Mouse (Mus musculus): Measurements from ENCODE around the gene 1700018B08Rik. TPM values are rescaled to one million over a fixed set of nuclear protein-coding genes. Genes with fewer than 3 reads are reported as not detected.
A peak's percentile ranks its signal among the peaks of the same experiment; 100 is the strongest.

Gene 1700018B08Rik
- total RNA-seq, 2 experiments from 2014 or later = not detected

DNA sequence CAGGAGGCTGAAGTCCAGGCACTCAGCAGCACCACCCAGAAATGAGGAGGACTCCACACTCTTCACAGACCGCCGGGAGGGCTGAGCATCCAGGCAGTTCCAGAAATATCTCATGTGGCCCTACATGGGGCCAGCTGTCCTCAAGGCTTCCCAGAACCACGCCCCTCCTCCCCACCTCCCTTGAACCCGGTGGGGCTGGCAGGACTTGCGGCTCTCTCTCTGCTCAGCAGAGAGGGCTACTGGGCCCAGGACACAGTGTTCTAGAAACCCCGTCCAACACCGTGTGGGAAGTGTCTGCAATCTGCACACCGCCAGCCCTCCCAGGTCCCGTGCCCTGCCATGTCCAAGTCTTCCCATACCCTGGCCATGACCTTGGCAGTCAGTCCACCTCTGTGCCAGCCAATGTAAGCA is 18.8 kb upstream of the 1700018B08Rik start:
- DNase-seq (ENCODE audit: low spot score in 2 of 2) = no peak

DNA sequence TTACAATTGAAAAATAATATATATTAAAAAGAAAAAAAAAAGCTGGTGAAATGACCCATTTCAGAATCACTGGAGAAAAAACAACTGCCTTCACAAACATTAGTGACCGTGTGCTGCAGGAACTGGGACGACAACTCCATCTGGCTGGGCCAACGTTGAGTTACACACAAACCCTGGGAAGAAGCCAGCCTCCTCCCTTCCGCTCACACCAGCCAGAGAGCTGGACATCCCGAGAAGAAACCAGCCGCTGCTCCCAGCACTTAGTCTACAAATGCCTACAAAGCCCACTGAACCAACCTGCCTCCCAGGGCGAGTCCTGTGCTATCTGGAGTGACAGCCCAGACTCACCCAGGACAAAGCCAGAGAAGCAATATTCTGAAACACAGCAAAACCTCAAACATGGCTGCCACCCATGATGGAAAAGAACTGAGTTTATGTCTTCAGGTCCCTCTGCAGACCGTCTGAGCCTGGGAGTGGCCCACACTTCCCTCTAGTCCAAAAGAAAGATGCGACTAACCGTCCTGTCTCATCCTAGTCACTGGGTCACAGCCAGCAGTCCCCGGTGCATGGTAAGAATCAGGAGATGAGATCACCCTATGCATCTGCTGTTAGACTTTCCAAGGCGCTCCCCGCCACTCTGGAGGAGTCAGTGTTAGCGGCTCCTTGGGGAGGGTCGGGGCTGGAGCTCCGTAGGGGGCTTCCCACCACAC is 17.7 kb upstream of the 1700018B08Rik start:
- DNase-seq (ENCODE audit: low spot score in 2 of 2) = no peak

DNA sequence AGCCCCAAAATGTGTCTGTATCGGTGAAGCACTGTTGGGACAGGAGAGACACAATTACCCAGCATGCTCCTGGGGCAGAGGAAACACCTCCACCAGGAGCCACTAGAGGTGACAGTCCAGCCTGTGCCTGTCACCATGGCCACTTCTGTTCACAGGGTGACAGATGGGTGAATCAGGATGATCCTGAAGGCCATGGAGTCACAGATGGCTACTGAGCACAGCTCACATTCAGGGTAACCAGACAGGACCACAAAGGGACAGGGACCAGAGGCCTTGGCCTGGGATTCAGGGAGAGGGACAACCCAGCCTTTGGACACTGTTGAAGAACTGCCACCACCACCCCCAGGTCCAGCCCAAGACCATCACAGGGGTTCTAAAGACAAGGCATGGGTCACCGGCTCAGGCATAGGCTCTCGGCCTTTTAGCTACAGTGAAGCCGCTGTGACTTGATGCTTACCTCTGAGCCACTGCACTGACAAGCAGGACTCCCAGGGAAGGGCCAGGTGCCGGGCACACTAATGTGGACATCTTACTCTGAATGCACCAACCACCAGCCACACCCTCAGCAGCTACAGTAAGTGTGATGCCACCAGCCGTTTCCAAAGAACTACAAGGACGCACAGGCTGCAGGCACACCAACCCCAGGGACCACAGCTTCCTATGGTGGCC is 16.4 kb upstream of the 1700018B08Rik start:
- no peak for DNase-seq (ENCODE audit: low spot score in 2 of 2)

DNA sequence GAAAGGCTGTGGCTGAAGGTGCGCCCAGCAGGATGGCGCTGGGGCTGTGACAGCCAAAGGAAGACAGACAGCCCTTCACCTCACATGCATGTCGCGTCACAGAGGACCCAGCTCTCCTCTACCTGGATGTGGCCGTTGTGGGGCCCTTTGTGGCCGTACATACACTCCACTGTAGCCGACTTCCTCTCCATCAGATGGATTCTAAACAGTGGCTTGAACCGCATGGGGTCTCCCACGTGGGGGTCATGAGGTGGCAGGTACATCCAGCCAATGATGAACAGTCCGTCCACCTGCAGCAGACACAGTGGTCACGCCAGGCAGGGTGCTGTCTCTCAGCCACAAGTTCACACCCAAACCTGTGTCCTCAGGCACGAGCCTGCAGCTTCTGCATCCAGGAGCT is 15.7 kb upstream of the 1700018B08Rik start:
- no peak for DNase-seq (ENCODE audit: low spot score in 2 of 2)

DNA sequence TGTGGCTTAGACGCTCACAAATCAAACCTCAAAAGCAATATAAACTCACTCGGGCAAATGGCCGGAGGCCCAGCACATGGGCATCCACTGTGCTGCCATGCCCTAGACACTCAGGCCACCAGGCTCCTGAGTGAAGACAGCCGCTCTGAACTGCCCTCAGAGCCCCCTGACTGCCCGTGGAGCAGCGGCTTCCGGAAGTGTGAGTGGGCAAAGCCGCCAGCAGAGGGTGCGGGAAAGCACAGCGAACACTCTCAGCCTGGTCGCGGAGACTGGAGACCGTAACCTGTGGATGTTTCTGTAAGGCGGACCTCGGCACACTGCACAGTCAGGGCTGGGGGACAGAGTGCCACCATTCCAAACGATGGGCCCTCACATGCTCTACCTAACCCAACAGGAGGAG is 14.4 kb upstream of the 1700018B08Rik start:
- no peak for DNase-seq (ENCODE audit: low spot score in 2 of 2)

DNA sequence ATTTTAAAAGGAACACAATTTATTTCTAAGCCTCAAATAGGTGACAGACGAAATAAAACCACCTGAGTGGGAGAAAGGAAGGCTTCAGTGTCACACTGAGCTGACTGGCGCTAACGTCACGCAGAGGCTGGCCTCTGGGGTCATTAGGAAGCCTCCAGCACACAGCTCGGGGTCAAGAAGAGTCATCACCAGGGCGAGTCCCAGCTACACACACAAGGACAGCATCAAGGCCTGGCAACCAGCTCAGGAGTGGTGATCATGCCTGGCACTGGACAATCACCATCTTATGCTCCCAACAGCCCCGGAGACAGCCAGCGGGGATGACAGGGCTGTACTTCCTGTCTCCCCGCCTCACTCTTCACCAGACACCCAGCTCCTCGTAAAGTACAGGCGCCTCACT is 13.6 kb upstream of the 1700018B08Rik start:
- no peak for DNase-seq (ENCODE audit: low spot score in 2 of 2)

DNA sequence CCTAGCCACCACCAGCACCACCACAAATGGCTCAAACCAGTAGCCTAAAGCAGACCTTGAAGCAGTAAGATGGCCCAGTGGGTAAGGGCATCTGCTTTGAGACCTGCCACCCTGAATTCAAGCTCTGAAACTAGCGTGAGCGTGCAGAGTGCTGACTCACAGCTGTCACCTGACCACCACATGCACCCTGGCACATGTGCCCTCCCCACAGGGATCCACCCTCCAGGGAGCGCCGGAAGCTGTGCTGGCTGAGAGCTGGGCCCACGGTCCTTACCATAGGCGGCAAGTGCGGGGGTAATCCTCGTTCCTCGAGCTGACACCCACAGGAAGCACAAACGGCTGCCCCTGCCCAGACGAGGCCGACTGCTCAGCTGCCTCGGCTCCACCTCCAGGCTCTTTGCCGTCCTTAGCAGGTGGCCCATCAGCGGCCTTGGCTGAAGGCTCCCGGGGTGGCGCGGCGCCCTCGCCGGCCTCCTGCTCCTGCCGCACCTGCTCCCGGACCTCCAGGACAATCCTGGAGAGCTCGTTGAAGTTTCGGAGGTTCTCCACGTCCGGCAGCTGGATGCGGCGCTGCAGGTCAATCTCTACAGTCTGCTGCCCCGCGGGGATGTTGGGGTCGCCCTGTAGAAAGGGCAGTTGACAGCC is 9.8 kb upstream of the 1700018B08Rik start:
- no peak for DNase-seq (ENCODE audit: low spot score in 2 of 2)

DNA sequence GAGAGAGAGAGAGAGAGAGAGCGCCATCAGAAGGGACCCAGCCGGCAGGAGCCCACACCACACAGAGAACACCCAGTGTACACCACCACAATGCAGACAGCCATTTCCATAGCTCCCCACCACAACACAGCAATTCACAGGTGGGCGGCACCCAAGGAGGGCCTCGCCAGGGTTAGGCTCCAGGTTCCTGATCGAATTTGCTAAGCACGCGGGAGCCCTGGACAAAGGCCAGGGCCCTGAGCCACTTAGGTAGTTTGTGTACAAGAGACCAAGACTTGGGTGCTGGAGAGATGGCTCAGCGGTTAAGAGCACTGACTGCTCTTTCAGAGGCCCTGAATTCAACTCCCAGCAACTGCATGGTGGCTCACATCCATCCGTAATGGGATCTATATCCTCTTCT is 8.4 kb upstream of the 1700018B08Rik start:
- DNase-seq (ENCODE audit: low spot score in 2 of 2) = no peak

DNA sequence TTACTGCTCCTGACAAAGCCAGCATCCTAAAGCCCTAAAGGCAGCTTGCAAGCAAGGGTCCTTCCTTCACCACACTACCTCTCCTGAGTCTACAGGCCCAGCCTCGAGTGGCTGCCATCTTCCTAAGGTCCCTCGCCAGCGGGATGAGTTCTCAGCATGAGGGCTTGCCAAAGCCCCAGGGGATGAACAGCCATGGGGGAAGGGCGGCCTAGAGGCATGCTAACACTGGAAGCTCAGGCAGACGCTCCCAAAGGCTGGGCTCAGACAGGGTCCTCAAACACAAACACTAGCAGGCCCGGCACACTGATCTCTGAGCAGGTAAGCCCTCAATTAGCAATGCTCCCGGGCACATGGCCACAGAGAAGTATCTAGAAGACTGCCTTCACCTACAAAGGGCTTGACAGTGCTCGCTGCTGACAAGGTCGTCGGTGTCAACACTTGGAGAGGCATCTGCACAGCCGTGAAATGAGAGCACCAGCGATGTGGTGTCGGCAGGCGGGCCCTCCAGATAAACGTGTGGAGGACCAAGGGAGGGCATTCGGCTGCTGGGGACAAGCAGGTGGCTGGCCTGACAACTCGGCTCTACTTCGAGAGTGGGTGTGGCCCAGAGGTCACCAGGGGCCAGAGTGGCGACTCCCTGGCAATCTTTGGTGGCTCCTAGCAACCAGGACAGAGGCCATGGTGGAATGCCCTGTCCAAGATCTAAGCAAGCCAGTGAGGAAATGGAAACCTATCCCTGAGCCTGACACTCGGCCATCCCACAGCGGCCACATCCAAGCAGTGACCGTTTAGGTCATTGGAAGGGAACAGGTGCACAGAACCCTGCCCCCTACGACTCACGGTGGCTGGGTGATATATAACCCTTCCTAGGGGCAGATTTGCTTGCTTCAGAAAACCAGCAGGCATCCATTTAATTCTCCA is 7.2 kb upstream of the 1700018B08Rik start:
- DNase-seq (ENCODE audit: low spot score in 2 of 2) = no peak

DNA sequence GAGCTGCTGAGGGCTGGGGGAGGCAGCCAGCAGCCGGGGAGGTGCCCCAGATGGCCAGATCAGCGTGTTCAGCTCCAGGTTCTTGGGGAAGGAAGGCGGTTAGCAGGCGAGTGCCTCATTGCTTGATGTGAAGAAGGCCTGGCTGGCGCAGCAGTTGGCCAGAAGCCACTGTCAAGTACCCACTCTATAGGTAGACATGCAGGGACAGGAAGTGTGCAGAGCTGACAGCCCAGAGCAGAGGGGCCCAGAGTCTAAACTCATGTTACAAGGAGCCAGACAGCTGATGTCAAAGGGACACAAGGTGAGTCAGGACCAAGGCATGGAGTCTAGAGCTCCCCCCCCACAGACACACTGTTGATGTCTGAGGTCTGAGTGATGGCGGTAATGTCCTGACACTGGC is 5.9 kb upstream of the 1700018B08Rik start:
- no peak for DNase-seq (ENCODE audit: low spot score in 2 of 2)

DNA sequence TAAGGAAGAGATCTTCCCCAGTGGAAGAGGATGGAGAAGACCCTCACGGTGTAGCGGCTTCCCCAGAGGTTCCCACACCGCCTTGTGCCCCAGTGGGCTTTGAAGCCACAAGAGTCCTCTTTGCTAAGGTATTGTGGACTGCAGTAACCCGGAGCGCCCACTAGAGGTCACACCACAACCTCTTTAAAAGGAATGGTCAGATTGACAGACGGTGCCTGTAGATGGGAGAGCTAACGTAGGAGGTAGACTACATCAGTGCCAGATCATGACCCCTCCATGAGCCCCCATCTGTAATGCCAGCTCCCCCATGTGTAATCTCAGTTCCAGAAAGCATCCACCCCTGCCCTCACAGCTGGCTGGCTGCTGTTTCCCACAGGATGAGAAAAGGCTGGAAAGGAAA is 3.0 kb upstream of the 1700018B08Rik start:
- DNase-seq (ENCODE audit: low spot score in 2 of 2) = peak; percentile 42 to 82

DNA sequence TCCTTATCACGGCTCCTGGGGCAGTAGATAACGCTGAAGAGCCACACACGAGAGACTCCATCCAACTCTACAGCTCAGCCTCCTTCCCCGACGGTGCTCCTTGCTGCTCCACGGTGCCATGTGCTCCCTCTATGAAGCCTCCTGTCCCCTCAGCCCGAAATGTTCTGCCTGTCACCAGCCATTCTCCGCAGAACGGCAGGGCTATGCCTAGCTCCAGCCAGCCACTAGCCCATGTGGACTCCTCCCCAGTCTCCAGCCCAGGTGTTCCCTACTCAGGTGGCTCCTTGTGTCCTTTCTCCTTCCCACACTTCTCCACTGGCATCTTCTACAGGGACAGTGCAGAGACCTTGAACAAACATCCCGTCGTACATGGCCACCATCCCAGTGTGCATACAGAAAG is 816 bp upstream of the 1700018B08Rik start:
- DNase-seq (ENCODE audit: low spot score in 2 of 2) = no peak

DNA sequence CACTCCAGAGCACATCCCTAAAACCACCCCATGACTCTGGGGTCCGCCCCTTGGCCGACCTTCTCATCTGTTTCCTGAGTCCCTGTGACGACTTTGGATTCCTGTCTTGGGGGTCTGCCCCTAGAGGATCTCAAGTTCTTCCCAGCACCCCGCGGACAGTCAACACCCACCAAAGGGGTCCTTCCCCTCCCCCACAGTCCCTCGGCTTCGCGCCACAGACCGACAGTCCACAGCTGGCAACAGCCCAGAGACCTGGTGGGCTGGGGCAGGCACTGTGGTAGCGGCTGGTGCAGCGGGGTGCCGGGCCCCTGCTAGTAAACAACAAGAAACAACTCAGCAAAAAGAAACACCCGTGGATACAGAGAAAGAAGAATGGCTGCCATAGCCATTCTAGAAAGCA is 1.2 kb downstream of the 1700018B08Rik start:
- DNase-seq (ENCODE audit: low spot score in 2 of 2) = no peak

DNA sequence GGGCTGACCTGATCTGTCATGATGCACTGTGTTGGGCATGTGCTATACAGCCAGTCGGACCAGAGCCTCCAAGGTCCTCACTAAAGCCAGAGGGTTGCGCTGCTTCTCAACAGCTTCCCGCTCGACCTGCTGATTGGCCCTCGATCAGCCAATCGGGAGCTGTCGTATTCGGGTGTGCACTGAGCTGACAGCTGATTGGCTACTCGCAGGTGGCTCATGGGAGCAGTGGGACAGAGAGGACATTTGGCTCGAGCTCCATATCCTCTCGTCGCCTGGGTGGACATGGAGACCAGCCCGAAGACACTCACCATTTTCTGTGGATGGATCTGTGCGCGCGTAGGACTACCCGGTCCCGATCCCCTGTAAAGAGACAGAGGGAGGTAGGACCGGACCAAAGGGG is 2.3 kb downstream of the 1700018B08Rik start:
- no peak for DNase-seq (ENCODE audit: low spot score in 2 of 2)

DNA sequence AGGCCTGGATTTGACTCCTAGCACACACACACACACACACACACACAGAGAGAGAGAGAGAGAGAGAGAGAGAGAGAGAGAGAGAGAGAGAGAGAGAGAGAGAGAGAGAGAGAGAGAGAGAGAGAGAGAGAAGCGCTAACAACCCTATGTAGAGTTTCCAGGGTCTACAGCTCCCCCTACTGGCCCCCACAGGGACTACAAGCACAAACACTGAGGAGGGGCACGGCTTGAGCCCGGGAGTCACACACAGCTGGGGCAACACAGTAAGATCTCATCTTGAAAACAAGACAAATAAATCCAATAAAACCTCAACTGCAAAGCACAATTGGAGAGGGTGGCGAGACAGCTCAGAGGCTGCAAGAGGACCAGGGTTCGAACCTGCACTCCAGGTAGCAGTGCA is 11.7 kb downstream of the 1700018B08Rik start:
- no peak for DNase-seq (ENCODE audit: low spot score in 2 of 2)

DNA sequence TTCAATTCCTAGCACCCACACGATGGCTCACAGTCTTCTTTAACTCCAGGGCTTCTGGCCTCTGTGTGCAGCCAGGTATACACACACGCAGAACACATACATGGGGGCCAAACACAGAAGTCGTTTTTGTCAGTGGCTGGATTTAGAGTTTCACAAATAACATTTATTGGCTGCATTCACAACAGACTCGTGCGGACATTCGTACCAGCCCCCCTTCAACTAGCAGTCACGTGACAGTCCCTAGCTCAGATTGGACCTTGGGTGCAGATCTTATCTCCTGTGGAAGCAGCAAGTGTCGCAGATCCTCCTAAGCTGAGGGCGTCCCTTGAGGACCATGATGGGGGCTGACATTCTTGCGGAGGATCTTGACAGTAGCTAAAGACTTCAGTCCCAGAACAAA is 13.5 kb downstream of the 1700018B08Rik start:
- DNase-seq (ENCODE audit: low spot score in 2 of 2) = no peak

DNA sequence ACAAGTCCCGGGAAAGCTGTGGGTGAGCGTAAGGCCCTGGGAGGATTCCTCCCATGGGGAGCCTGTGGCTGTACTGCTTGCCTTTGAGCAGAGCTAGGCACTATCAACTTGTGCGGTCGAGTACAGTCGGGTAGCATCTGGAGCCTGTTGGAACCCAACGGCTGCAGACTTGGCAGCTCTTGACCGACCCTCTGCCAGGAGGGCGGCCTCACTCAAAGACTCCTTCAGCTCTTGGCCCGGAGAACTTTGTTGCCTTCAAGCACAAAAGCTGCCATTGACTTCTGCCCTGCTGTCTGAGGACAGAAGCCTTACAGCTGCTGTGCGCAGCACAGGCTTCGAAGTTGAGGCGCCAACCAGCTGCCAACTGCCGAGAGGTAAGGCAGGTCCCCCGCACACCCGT is 15.3 kb downstream of the 1700018B08Rik start:
- DNase-seq (ENCODE audit: low spot score in 2 of 2) = no peak

DNA sequence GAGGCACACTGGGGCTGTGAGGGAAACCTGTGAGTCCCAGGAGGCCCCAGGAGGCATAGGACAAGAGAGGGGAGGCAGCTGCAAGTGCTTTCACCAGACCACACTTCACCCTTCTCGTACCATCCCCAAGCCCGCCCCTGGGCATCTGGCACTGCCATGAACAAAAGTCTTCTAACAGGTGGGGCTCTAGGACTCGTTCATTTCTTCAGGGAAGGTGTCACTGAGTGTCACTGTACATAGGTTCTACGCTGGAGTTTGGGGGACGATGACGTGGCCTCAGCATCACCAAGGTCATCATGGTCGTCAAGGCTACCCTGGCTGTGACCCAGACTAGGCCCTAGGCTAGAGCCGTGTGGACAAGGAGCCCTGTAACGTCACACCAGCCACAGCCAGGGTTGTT is 16.4 kb downstream of the 1700018B08Rik start:
- DNase-seq (ENCODE audit: low spot score in 2 of 2) = no peak

DNA sequence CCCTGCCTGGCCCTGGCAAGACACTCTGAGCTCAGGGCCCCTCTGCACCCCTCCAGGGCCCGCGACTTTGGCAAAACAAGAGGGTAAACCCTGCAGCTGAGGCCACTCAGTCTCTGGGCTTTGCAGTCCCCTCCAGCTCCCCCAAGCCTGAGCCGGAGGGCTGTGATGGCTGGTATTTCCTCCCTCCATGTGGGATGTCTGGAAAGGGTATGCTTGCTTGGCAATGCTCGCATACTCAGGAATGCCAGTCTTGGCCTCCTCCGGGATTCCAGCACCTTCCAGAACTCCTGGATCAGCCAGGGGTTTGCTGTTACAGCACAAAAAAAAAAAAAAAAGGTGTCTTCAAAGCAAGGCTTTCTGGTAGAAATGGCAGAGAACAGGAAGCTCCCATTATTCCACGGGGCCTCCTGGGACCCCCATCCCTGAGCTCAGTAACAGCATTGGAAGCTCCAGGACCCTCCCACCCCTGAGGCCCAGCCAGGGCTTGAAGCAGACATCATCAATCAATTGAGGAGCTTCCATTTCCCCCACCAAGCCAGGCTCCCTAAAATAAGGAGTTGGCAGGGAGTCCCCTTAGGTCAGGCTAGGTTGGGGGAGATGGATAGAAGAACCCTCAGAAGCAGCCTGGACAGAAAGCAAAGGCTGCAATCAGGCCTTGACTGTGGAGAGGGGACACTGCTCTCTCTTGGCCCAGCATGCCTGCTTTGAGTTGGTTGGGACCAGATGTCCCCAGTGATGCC is 17.1 kb downstream of the 1700018B08Rik start:
- DNase-seq (ENCODE audit: low spot score in 2 of 2) = no peak

DNA sequence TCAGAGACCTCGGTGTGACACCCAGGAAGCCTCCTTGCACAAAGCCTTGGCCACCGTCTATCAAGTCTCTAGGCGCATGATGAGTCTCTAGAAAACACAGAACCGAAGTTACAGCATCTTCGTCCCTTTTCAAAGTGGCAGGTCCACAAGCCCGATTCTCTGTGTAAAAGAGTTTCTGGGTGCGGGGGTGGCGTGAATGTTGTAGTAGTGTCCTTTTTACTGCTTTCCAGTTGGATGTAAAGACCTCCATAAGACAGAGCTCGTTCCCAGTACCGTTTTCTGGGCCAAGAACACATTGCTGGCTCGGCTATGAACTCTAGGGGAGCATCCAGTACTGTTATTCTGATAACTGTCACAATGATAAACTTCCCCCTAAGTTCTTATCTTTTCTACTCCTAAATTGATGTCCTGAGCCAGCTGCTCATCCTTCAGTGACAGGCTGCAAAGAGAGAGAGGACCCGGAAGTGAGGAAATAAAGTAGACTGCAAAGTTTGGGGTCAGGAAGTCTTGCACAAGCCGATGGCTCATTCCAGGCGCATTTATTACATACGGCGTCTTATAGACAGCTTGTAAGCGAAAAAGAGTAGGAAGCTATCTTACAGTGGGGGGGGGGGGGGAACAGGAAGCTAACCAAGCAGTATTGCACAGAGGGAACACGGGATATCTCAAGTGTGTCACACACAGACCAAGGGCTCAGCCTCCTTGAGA is 18.9 kb downstream of the 1700018B08Rik start:
- no peak for DNase-seq (ENCODE audit: low spot score in 2 of 2)

All from layer of hippocampus, adult 18-20 months (tissue).